Mouse (Mus musculus): Measurements from ENCODE around the gene Mrpl2. TPM values are rescaled to one million over a fixed set of nuclear protein-coding genes. Genes with fewer than 3 reads are reported as not detected.

Gene Mrpl2
- polyA plus RNA-seq, 1 experiment from 2014 or later = 151 TPM

DNA sequence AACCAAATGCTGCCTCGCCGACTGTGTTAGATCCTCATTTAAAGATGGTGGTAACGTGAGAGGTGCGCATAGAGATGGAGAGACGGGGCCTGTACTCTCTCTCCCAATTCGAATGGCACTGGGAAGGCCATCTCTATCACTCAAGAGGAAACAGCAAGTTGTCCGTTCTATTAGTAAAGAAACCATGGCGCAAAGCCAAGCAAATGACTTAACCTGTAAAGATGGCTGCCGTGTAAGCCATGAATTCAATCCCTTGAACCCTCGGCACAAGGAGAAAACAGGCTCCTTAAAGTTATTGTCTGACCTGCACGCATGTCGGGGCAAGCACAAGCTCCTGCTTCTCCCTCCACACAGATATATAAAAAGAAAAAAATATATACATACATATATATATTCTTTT is 28.2 kb upstream of the Mrpl2 start:
- Histone ChIP-seq H3K36me3 (no peaks in the 10 kb centered on the region), H3K27me3 (ENCODE audit: insufficient read depth, poor library complexity, severe bottlenecking) (no peaks in the 10 kb centered on the region), H3K4me3 (peak overlapping the region; percentile 40), H3K27ac (peak overlapping the region; percentile 94), H3K4me1 (peaks cover 94% of the 10 kb centered on the region), H3K9me3 (no peaks in the 10 kb centered on the region)
- no peak for DNase-seq (ENCODE audit: low spot score)
- 46% methylated on average over 12 of the region's 12 CpGs for WGBS

GRCm38 (mm10) chr17:46618394-46618768 is 27.6 kb upstream of the Mrpl2 start:
- Histone ChIP-seq H3K27ac (peak overlapping the region; percentile 94), H3K36me3 (no peaks in the 10 kb centered on the region), H3K27me3 (ENCODE audit: insufficient read depth, poor library complexity, severe bottlenecking) (no peaks in the 10 kb centered on the region), H3K9me3 (no peaks in the 10 kb centered on the region), H3K4me1 (peaks cover 94% of the 10 kb centered on the region), H3K4me3 (peak overlapping the region; percentile 40)
- DNase-seq (ENCODE audit: low spot score) = no peak
- WGBS = 8% methylated on average over 6 of the region's 6 CpGs

DNA sequence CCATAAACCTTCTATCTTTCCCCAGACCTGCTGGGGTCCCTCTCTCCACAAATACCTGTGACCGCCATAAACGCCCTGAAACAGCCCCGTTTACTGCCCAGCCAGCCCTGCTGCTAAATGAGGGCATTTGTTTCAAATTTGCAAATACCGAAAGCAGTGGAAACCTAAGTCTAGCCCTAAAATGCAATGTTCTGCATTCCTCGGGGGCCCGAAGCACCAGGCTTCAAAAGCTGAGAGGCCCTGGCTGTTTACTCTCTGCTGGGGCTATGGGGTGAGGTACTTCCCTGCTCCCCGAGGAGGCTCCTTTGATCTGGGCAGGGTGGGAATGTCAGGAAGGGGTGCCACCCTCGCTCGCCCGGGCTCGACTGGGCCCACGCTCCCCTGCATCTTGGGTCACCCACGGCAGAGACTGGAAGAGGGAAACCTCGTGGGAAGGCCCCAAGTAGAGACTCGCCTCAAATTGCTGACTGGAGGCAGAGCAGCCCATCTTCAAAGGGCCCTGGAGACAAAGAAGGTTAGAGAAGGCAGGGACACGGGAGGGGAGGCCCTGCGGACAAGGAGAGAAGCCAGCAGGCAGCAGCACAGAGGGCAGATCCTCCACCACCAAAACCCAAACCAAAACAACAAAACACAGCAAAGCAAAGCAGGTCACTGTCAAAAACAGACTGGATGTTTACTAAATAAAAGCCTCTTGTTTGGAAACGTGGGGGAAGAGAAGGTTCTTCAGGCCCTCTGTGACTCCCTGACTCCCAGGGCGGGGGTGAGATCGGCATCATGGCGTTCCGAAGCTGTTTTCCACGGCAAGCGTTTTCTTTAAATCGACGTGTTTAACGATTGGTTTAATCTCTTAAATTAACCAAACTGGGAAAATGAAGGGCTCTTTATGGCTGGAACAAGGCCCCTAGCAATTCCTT is 27.0 kb upstream of the Mrpl2 start:
- H3K4me3 ChIP-seq = peak overlapping the region; percentile 40

GRCm38 (mm10) chr17:46619683-46620357 is 26.2 kb upstream of the Mrpl2 start:
- H3K27me3 ChIP-seq (ENCODE audit: insufficient read depth, poor library complexity, severe bottlenecking) = no peaks in the 10 kb centered on the region
- WGBS = 23% methylated on average over 16 of the region's 16 CpGs
- peak overlapping the region; percentile 94 for H3K27ac ChIP-seq
- H3K36me3 ChIP-seq = no peaks in the 10 kb centered on the region
- peaks cover 97% of the 10 kb centered on the region for H3K4me1 ChIP-seq
- DNase-seq (ENCODE audit: low spot score) = no peak
- peak overlapping the region; percentile 40 for H3K4me3 ChIP-seq
- H3K9me3 ChIP-seq = no peaks in the 10 kb centered on the region

More for the DNA sequence above, 27.0 kb upstream of the Mrpl2 start:
- Histone ChIP-seq H3K4me1 (peaks cover 94% of the 10 kb centered on the region), H3K27ac (peak overlapping the region; percentile 94), H3K36me3 (no peaks in the 10 kb centered on the region), H3K27me3 (ENCODE audit: insufficient read depth, poor library complexity, severe bottlenecking) (no peaks in the 10 kb centered on the region), H3K9me3 (no peaks in the 10 kb centered on the region)
- WGBS = 8% methylated on average over 27 of the region's 27 CpGs
- DNase-seq (ENCODE audit: low spot score) = no peak

GRCm38 (mm10) chr17:46621324-46621723 is 24.7 kb upstream of the Mrpl2 start:
- H3K27me3 ChIP-seq (ENCODE audit: insufficient read depth, poor library complexity, severe bottlenecking) = no peaks in the 10 kb centered on the region
- 30% methylated on average over 15 of the region's 15 CpGs for WGBS
- H3K9me3 ChIP-seq = no peaks in the 10 kb centered on the region
- peak overlapping the region; percentile 94 for H3K27ac ChIP-seq
- H3K4me1 ChIP-seq = peaks cover 99% of the 10 kb centered on the region
- H3K36me3 ChIP-seq = no peaks in the 10 kb centered on the region
- peak overlapping the region; percentile 38 for H3K4me3 ChIP-seq
- peak; percentile 86 for DNase-seq (ENCODE audit: low spot score)

DNA sequence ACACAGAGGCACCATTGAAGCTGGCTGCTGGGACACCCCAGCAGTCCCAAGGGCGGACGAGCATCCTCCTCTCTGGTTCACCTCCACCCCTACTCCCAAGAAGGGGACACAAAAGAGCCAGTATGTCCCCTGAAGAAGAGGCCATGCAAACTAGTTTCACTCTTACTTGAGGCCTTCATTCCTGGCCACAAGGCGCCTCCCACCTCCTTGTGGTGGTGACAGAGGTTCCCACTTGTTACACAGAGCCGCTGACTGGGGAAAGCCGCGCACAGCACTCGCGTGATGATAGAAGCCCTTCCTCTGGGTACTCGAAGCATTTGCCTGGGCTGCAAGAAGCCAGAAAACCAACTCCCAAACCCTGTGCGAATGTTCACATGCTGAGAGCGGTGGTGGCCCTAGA is 23.8 kb upstream of the Mrpl2 start:
- peaks cover 99% of the 10 kb centered on the region for H3K4me1 ChIP-seq
- H3K4me3 ChIP-seq = peak overlapping the region; percentile 29; the same call in 1 of the 2 replicates
- H3K9me3 ChIP-seq = no peaks in the 10 kb centered on the region
- H3K27ac ChIP-seq = peak overlapping the region; percentile 94
- WGBS = 42% methylated on average over 11 of the region's 11 CpGs
- DNase-seq (ENCODE audit: low spot score) = no peak
- no peaks in the 10 kb centered on the region for H3K27me3 ChIP-seq (ENCODE audit: insufficient read depth, poor library complexity, severe bottlenecking)
- H3K36me3 ChIP-seq = no peaks in the 10 kb centered on the region

GRCm38 (mm10) chr17:46623819-46624557 is 22.0 kb upstream of the Mrpl2 start:
- no peaks in the 10 kb centered on the region for H3K27me3 ChIP-seq (ENCODE audit: insufficient read depth, poor library complexity, severe bottlenecking)

GRCm38 (mm10) chr17:46624598-46624997 is 21.4 kb upstream of the Mrpl2 start:
- WGBS = 53% methylated on average over 12 of the region's 12 CpGs
- Histone ChIP-seq H3K4me1 (peaks cover 89% of the 10 kb centered on the region), H3K27me3 (ENCODE audit: insufficient read depth, poor library complexity, severe bottlenecking) (no peaks in the 10 kb centered on the region), H3K9me3 (no peaks in the 10 kb centered on the region), H3K4me3 (peak overlapping the region; percentile 44), H3K27ac (peak overlapping the region; percentile 88), H3K36me3 (no peaks in the 10 kb centered on the region)
- no peak for DNase-seq (ENCODE audit: low spot score)

More at GRCm38 (mm10) chr17:46623819-46624557, 22.0 kb upstream of the Mrpl2 start:
- Histone ChIP-seq H3K4me1 (peaks cover 92% of the 10 kb centered on the region), H3K9me3 (no peaks in the 10 kb centered on the region), H3K36me3 (no peaks in the 10 kb centered on the region), H3K27ac (peak overlapping the region; percentile 94), H3K4me3 (peak overlapping the region; percentile 44)
- DNase-seq (ENCODE audit: low spot score) = no peak
- WGBS = 19% methylated on average over 10 of the region's 10 CpGs

- WGBS = 54% methylated on average over 6 of the region's 6 CpGs
- Histone ChIP-seq H3K4me1 (peaks cover 81% of the 10 kb centered on the region), H3K36me3 (peaks cover 9% of the 10 kb centered on the region; the same call in 1 of the 2 replicates), H3K27me3 (ENCODE audit: insufficient read depth, poor library complexity, severe bottlenecking) (no peaks in the 10 kb centered on the region), H3K9me3 (no peaks in the 10 kb centered on the region), H3K4me3 (peak overlapping the region; percentile 97), H3K27ac (peak overlapping the region; percentile 96)
- DNase-seq (ENCODE audit: low spot score) = no peak
Measured at GRCm38 (mm10) chr17:46627409-46627808, 18.6 kb upstream of the Mrpl2 start.

GRCm38 (mm10) chr17:46628471-46628790 is 17.6 kb upstream of the Mrpl2 start:
- H3K36me3 ChIP-seq = peaks cover 19% of the 10 kb centered on the region; the same call in 1 of the 2 replicates
- H3K4me1 ChIP-seq = peaks cover 71% of the 10 kb centered on the region
- no peaks in the 10 kb centered on the region for H3K9me3 ChIP-seq
- H3K27me3 ChIP-seq (ENCODE audit: insufficient read depth, poor library complexity, severe bottlenecking) = no peaks in the 10 kb centered on the region
- WGBS = under 1% methylated on average over 13 of the region's 13 CpGs
- H3K27ac ChIP-seq = peak overlapping the region; percentile 96
- no peak for DNase-seq (ENCODE audit: low spot score)
- H3K4me3 ChIP-seq = peak overlapping the region; percentile 97

DNA sequence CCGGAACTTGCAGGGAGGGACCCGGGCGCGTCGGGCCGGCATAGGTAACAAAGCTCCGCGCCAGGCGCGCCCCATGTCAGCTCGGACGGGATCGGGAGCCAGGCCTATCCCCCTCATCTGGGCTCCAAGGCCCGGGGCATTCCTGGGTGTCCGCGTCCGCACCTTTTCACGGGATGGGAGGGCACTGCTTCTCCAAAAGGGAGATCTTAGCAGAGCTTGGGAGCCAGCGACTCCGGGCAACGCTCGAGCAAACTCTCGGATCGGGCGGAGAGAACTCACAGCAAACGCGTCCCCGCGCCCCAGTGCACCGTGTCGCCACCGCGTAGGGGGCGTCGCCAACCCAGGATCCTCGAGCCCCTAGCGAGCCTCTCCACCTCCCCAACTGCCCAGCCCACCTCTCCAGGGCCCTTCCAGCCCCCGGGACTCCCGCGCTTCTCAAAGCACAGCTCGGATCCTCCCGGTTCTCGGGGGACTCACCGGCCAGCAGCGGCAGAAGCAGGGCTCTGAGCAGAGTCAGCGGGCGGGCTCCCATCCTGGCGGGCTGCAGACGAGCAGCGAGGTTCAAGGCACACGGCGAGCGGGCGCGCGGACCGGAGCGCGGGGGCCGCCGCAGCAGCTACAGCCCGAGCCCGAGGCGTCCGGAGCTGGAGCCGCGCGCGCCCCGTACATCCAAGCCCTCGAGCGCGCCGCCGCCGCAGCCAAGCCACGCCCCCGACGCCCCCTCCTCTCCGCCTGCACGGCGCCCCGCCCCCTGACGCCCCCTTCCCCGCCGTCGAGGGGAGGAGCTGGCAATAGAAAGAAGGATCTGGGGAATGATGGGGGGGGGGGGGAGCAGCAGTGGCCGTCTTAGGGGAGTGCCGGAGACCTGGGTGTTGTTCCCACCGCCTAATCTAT is 17.0 kb upstream of the Mrpl2 start, which contains the start of gene Ptk7:
Ptk7 (minus strand) TSS at position 714 of the 894 bp plus-strand sequence.
- H3K4me1 ChIP-seq = peaks cover 65% of the 10 kb centered on the region

More for the DNA sequence above, 17.0 kb upstream of the Mrpl2 start, which contains the start of gene Ptk7:
- DNase-seq (ENCODE audit: low spot score) = peak; percentile 93
- Histone ChIP-seq H3K36me3 (peaks cover 20% of the 10 kb centered on the region; the same call in 1 of the 2 replicates), H3K27me3 (ENCODE audit: insufficient read depth, poor library complexity, severe bottlenecking) (no peaks in the 10 kb centered on the region), H3K9me3 (no peaks in the 10 kb centered on the region), H3K27ac (peak within 1 kb of the TSS; percentile 96), H3K4me3 (peak within 1 kb of the TSS; percentile 97)
- under 1% methylated on average over 79 of the region's 90 CpGs for WGBS
